Mouse (Mus musculus) ES-Bruce4 (cell line): ENCODE results near the gene Mterf1b.
"Not testable (repeated sequence)": the region's sequence is repeated elsewhere in the genome, so short reads cannot be mapped to it uniquely, and the experiment has no call there.

Experiments used
- CTCF ChIP-seq: IDR thresholded peaks from one replicate; pipeline ENCODE4 v1.8.1; 2011; ENCODE audit warnings: low read depth, low read length
- POLR2A ChIP-seq: IDR thresholded peaks from one replicate; pipeline ENCODE4 v1.8.1; 2011; ENCODE audit warnings: low read length; ENCODE audit not compliant: insufficient read depth

- TF ChIP-seq CTCF, POLR2A: not testable (repeated sequence)
These were observed at the start of gene Mterf1b for GRCm38 (mm10) chr5:4191671-4192480.
